Mouse (Mus musculus) intestine, embryonic 16.5 days (tissue): Measurements from ENCODE around the gene Ugcg. TPM values are rescaled to one million over a fixed set of nuclear protein-coding genes. Genes with fewer than 3 reads are reported as not detected.

ENCODE experiments used
- ATAC-seq: fragments of 200-750 bp; cut with Nextera tagmentation; 2 replicates; pipeline ENCODE4 v1.8.0; 2017; ENCODE audit warnings: moderate TSS enrichment, moderate library complexity
- H3K27ac ChIP-seq: fragments of 300-500 bp; sonication (generic); 2 replicates; pipeline ENCODE4 v1.5.1; 2014; ENCODE audit warnings: mild to moderate bottlenecking, low read length
- H3K27me3 ChIP-seq: fragments of 300-500 bp; sonication (generic); replicated peaks from 2 replicates; pipeline ENCODE4 v1.6.1; 2014; ENCODE audit warnings: low read length, control low read depth, mixed read lengths; ENCODE audit not compliant: control insufficient read depth, insufficient read depth
- H3K36me3 ChIP-seq: fragments of 300-500 bp; sonication (generic); 2 replicates; pipeline ENCODE4 v1.6.1; 2014; ENCODE audit warnings: low read length, control low read depth; ENCODE audit not compliant: control insufficient read depth, insufficient read depth
- H3K4me1 ChIP-seq: fragments of 300-500 bp; sonication (generic); 2 replicates; pipeline ENCODE4 v1.6.1; 2014; ENCODE audit warnings: low read length, control low read depth, mixed read lengths; ENCODE audit not compliant: control insufficient read depth, insufficient read depth
- H3K4me2 ChIP-seq: fragments of 300-500 bp; sonication (generic); 2 replicates; pipeline ENCODE4 v1.6.1; 2014; ENCODE audit warnings: low read depth, low read length, control low read depth
- H3K4me3 ChIP-seq: fragments of 300-500 bp; sonication (generic); 2 replicates; pipeline ENCODE4 v1.5.1; 2014; ENCODE audit warnings: mild to moderate bottlenecking, low read length
- H3K9ac ChIP-seq: fragments of 300-500 bp; sonication (generic); 2 replicates; pipeline ENCODE4 v1.6.1; 2014; ENCODE audit warnings: low read depth, low read length
- H3K9me3 ChIP-seq: fragments of 300-500 bp; sonication (generic); 2 replicates; pipeline ENCODE4 v1.6.1; 2016; ENCODE audit warnings: low read length, control low read depth; ENCODE audit not compliant: control insufficient read depth
- WGBS: fragments of 180-500 bp; shearing (Covaris S2); extraction: QIAGEN DNeasy Blood & Tissue Kit; methylation state at CpG from one replicate; pipeline ENCODE4 v1.1.7; 2014; 5-methylcytosine and 5-hydroxymethylcytosine counted together
- polyA plus RNA-seq: library from polyadenylated mRNA; unstranded; fragments of >200 nt; fragmentation: Nextera tagmentation; extraction: Ambion mirVana; gene quantifications from 2 replicates; pipeline ENCODE4 v1.2.1, GENCODE M21; 2015

Gene Ugcg
- polyA plus RNA-seq, 1 experiment from 2014 or later = 6.9 TPM

- H3K4me1 ChIP-seq = peaks cover 45% of the 10 kb centered on the region
- H3K27me3 ChIP-seq = no peaks in the 10 kb centered on the region
- no peak overlapping the region for H3K4me3 ChIP-seq
- H3K9me3 ChIP-seq = no peaks in the 10 kb centered on the region
- no peak overlapping the region for H3K4me2 ChIP-seq
- no peak overlapping the region; the same call in 1 of the 2 replicates for H3K9ac ChIP-seq
- ATAC-seq = peak; percentile 27
- H3K27ac ChIP-seq = no peak overlapping the region; the same call in 1 of the 2 replicates
- 38% methylated on average over 8 of the region's 8 CpGs for whole genome bisulfite sequencing
- no peaks in the 10 kb centered on the region for H3K36me3 ChIP-seq
These were observed 10.3 kb downstream of the Ugcg start for GRCm38 (mm10) chr4:59199341-59199740.

- no peak overlapping the region for H3K9ac ChIP-seq
- no peak overlapping the region for H3K4me2 ChIP-seq
- H3K4me3 ChIP-seq = no peak overlapping the region
- H3K27me3 ChIP-seq = no peaks in the 10 kb centered on the region
- no peaks in the 10 kb centered on the region for H3K9me3 ChIP-seq
- no peak for ATAC-seq
- WGBS = 58% methylated on average over 8 of the region's 8 CpGs
- H3K36me3 ChIP-seq = no peaks in the 10 kb centered on the region
- H3K4me1 ChIP-seq = peaks cover 44% of the 10 kb centered on the region
- H3K27ac ChIP-seq = no peak overlapping the region; the same call in 1 of the 2 replicates
These were observed 10.7 kb downstream of the Ugcg start for GRCm38 (mm10) chr4:59199805-59200204.

- 69% methylated on average over 3 of the region's 3 CpGs for WGBS
- no peak for ATAC-seq
- Histone ChIP-seq H3K27me3 (no peaks in the 10 kb centered on the region), H3K4me1 (peaks cover 41% of the 10 kb centered on the region), H3K9me3 (no peaks in the 10 kb centered on the region), H3K4me2 (no peak overlapping the region), H3K36me3 (no peaks in the 10 kb centered on the region), H3K9ac (no peak overlapping the region), H3K27ac (no peak overlapping the region), H3K4me3 (no peak overlapping the region)
These were observed 11.6 kb downstream of the Ugcg start for GRCm38 (mm10) chr4:59200636-59201035.

- Histone ChIP-seq H3K27ac (no peak overlapping the region), H3K9me3 (no peaks in the 10 kb centered on the region), H3K27me3 (no peaks in the 10 kb centered on the region), H3K4me3 (no peak overlapping the region), H3K4me2 (no peak overlapping the region), H3K36me3 (peaks cover 7% of the 10 kb centered on the region; the same call in 1 of the 2 replicates), H3K9ac (no peak overlapping the region), H3K4me1 (peaks cover 22% of the 10 kb centered on the region)
- WGBS = 68% methylated on average over 4 of the region's 4 CpGs
- no peak; the same call in 1 of the 2 replicates for ATAC-seq
These were observed 15.6 kb downstream of the Ugcg start for GRCm38 (mm10) chr4:59204616-59205015.

- H3K4me1 ChIP-seq = peaks cover 10% of the 10 kb centered on the region
- no peak overlapping the region for H3K27ac ChIP-seq
- no peak for ATAC-seq
- no peaks in the 10 kb centered on the region for H3K9me3 ChIP-seq
- H3K27me3 ChIP-seq = no peaks in the 10 kb centered on the region
- WGBS = 40% methylated on average over 2 of the region's 2 CpGs
- H3K4me3 ChIP-seq = no peak overlapping the region
- H3K36me3 ChIP-seq = peaks cover 7% of the 10 kb centered on the region; the same call in 1 of the 2 replicates
- no peak overlapping the region for H3K4me2 ChIP-seq
- H3K9ac ChIP-seq = no peak overlapping the region
These were observed 16.8 kb downstream of the Ugcg start for GRCm38 (mm10) chr4:59205758-59206340.

- Histone ChIP-seq H3K27ac (no peak overlapping the region), H3K4me3 (no peak overlapping the region), H3K9ac (no peak overlapping the region), H3K9me3 (no peaks in the 10 kb centered on the region), H3K4me2 (no peak overlapping the region), H3K4me1 (peaks cover 4% of the 10 kb centered on the region; the same call in 1 of the 2 replicates), H3K36me3 (peaks cover 7% of the 10 kb centered on the region; the same call in 1 of the 2 replicates), H3K27me3 (no peaks in the 10 kb centered on the region)
- no peak for ATAC-seq
- WGBS = 72% methylated on average over 4 of the region's 4 CpGs
These were observed 17.5 kb downstream of the Ugcg start for GRCm38 (mm10) chr4:59206600-59206999.

GRCm38 (mm10) chr4:59208607-59209006 is 19.6 kb downstream of the Ugcg start:
- Histone ChIP-seq H3K36me3 (peaks cover 7% of the 10 kb centered on the region; the same call in 1 of the 2 replicates), H3K9me3 (no peaks in the 10 kb centered on the region), H3K4me2 (no peak overlapping the region), H3K4me1 (peaks cover 4% of the 10 kb centered on the region; the same call in 1 of the 2 replicates), H3K27me3 (no peaks in the 10 kb centered on the region), H3K4me3 (no peak overlapping the region), H3K27ac (no peak overlapping the region), H3K9ac (no peak overlapping the region)
- WGBS = 84% methylated on average over 4 of the region's 4 CpGs
- no peak for ATAC-seq

- no peak overlapping the region for H3K27ac ChIP-seq
- H3K4me1 ChIP-seq = peaks cover 4% of the 10 kb centered on the region; the same call in 1 of the 2 replicates
- no peaks in the 10 kb centered on the region for H3K27me3 ChIP-seq
- no peaks in the 10 kb centered on the region for H3K9me3 ChIP-seq
- H3K36me3 ChIP-seq = peaks cover 13% of the 10 kb centered on the region
- no peak overlapping the region for H3K9ac ChIP-seq
- no peak for ATAC-seq
- no peak overlapping the region for H3K4me3 ChIP-seq
- WGBS = 90% methylated on average over 9 of the region's 9 CpGs
- no peak overlapping the region for H3K4me2 ChIP-seq
These were observed 22.1 kb downstream of the Ugcg start for GRCm38 (mm10) chr4:59211181-59211580.

GRCm38 (mm10) chr4:59213833-59214232 is 24.8 kb downstream of the Ugcg start:
- Histone ChIP-seq H3K27ac (no peak overlapping the region), H3K36me3 (peaks cover 9% of the 10 kb centered on the region), H3K4me2 (no peak overlapping the region), H3K9me3 (no peaks in the 10 kb centered on the region), H3K4me1 (no peaks in the 10 kb centered on the region), H3K9ac (no peak overlapping the region), H3K27me3 (no peaks in the 10 kb centered on the region), H3K4me3 (no peak overlapping the region)
- ATAC-seq = no peak
- WGBS = 74% methylated on average over 4 of the region's 4 CpGs

GRCm38 (mm10) chr4:59214695-59215094 is 25.6 kb downstream of the Ugcg start:
- no peak for ATAC-seq
- H3K4me1 ChIP-seq = no peaks in the 10 kb centered on the region
- H3K9me3 ChIP-seq = no peaks in the 10 kb centered on the region
- no peak overlapping the region for H3K4me3 ChIP-seq
- no peaks in the 10 kb centered on the region for H3K27me3 ChIP-seq
- 92% methylated on average over 5 of the region's 5 CpGs for WGBS
- H3K9ac ChIP-seq = no peak overlapping the region
- no peak overlapping the region for H3K4me2 ChIP-seq
- no peak overlapping the region for H3K27ac ChIP-seq
- H3K36me3 ChIP-seq = peaks cover 9% of the 10 kb centered on the region
